Mouse (Mus musculus): Measurements from ENCODE around the gene 1700007K13Rik. TPM values are rescaled to one million over a fixed set of nuclear protein-coding genes. Genes with fewer than 3 reads are reported as not detected.

1700007K13Rik gene
- total and polyA plus RNA-seq, 3 experiments = 0.74 to 0.98 TPM; not detected in 1

DNA sequence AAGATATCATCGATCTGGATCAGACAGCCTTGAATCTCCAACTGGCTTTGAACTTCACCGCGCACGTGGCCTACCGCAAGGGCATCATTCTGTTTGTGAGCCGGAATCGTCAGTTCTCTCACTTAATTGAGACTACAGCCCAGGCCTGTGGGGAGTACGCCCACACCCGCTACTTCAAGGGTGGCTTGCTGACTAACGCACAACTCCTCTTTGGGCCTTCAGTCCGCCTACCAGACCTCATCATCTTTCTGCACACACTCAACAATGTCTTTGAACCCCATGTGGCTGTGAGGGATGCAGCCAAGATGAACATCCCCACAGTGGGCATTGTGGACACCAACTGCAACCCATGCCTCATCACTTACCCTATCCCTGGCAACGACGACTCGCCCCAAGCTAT lies 3.3 kb upstream of the 1700007K13Rik start:
- DNase-seq (ENCODE audit: extremely low read depth) = no peak
- dilution Hi-C loops (cut with MboI; ENCODE audit: extremely low pct_ligation_motif_present, extremely low pct_unique_long_range_greater_than_20kb, low sequenced_read_pairs) (no loop called here), in situ Hi-C loops (cut with MboI; ENCODE audit: low pct_ligation_motif_present, low pct_unique_long_range_greater_than_20kb, low sequenced_read_pairs) (no loop called here)
- H3K27ac ChIP-seq (ENCODE audit: insufficient read depth, low read depth) = no peak overlapping the region
- peaks cover 18 to 42% of the 10 kb centered on the region in 2 experiments for H3K36me3 ChIP-seq (replicated peaks in 1 of 2; ENCODE audit: control insufficient read depth in 1 of 2, insufficient read depth in 1 of 2, low read length in 1 of 2)
- no peak overlapping the region for H3K4me2 ChIP-seq (ENCODE audit: insufficient read depth, low read depth, poor library complexity, severe bottlenecking)
- peaks cover 26% of the 10 kb centered on the region for H3K27me3 ChIP-seq (replicated peaks)
- no peak overlapping the region for H3K4me3 ChIP-seq (replicated peaks in 1 of 3; ENCODE audit: low read depth in 2 of 3, low read length in 2 of 3, poor library complexity in 1 of 3)
- peaks cover 14% of the 10 kb centered on the region for H3K79me2 ChIP-seq (replicated peaks; ENCODE audit: control insufficient read depth, extremely low read depth, insufficient read depth, poor library complexity, severe bottlenecking)
- TF ChIP-seq NELFE (IDR thresholded peaks at IDR 0.05; ENCODE audit: low read depth, low read length) = no peak
- no peak for TF ChIP-seq POLR2A (IDR thresholded peaks at IDR 0.05; ENCODE audit: low read depth, low read length)
- no peak for TF ChIP-seq HCFC1 (IDR thresholded peaks at IDR 0.05; ENCODE audit: low read depth, low read length)
- TF ChIP-seq RCOR1 (conservative IDR thresholded peaks at IDR 0.05; ENCODE audit: low read depth, low read length) = no peak
- no peak for TF ChIP-seq JUND (conservative IDR thresholded peaks at IDR 0.05; ENCODE audit: low read depth, low read length)
- no peak for TF ChIP-seq NRF1 (IDR thresholded peaks at IDR 0.05; ENCODE audit: low read depth, low read length)
- TF ChIP-seq BHLHE40 (IDR thresholded peaks at IDR 0.05; ENCODE audit: low read depth, low read length) = no peak
- TF ChIP-seq CHD2 (IDR thresholded peaks at IDR 0.05; ENCODE audit: low read length) = no peak
- no peak for TF ChIP-seq MYC (IDR thresholded peaks at IDR 0.05; ENCODE audit: low read depth, low read length)
- no peak for TF ChIP-seq ELF1 (IDR thresholded peaks at IDR 0.05; ENCODE audit: low read depth, low read length)
- TF ChIP-seq MEF2A (IDR thresholded peaks at IDR 0.05; ENCODE audit: borderline replicate concordance, low read depth, low read length) = no peak
- TF ChIP-seq SIN3A (IDR thresholded peaks at IDR 0.05; ENCODE audit: low read length) = no peak
- no peak for TF ChIP-seq EP300 (IDR thresholded peaks at IDR 0.05; ENCODE audit: low read length)
- H3K4me1 ChIP-seq (ENCODE audit: control insufficient read depth in 1 of 2, insufficient read depth in 2 of 2) = peaks cover 11 to 21% of the 10 kb centered on the region in 2 experiments
- H3K9ac ChIP-seq (ENCODE audit: insufficient read depth, low read depth) = no peak overlapping the region
- H3K9me3 ChIP-seq (replicated peaks; ENCODE audit: low read length) = peaks cover 2% of the 10 kb centered on the region

DNA sequence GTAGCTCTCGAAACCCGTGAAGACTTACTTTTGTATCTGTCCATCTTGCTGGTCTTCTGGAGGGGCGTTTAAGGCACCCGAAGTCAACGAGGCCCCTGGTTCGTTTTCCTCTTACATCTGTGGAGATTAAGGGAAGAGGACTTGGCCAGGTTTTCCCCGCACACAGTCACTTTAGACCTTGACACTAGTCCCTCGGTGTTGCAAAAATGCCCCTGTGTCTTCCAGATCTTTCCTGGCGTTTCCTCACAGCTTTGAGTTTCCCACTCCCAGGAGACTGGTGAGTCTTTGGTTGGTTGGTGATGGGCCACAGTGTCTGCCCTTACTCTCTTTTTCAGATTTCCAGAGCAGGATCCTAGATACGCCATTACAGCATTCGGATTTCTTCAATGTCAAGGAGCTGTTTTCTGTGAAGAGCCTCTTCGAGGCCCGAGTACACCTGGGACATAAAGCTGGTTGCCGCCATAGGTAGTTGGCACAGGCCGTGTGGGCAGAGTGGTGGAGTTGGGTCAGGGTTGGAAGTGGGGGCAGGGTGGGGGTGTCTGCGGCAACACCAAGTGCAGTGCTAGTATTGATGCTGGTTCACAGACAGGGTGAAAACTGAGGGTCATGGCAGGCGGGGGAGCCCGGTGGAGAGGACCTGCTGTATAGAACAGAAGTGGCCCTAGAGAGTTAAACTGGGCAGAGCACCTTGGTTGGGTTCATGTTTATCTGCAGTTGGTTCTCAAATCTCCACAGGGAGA lies 2.5 kb upstream of the 1700007K13Rik start:
- peak overlapping the region; percentile 93 for H3K9ac ChIP-seq (ENCODE audit: insufficient read depth, low read depth)
- peak overlapping the region; percentile 72 for H3K4me2 ChIP-seq (ENCODE audit: insufficient read depth, low read depth, poor library complexity, severe bottlenecking)
- peaks cover 31% of the 10 kb centered on the region for H3K27me3 ChIP-seq (replicated peaks)
- H3K9me3 ChIP-seq (replicated peaks; ENCODE audit: low read length) = peaks cover 2% of the 10 kb centered on the region
- no peak for TF ChIP-seq ZNF384 (IDR thresholded peaks at IDR 0.05; ENCODE audit: low read depth, low read length)
- no peak for TF ChIP-seq JUND (conservative IDR thresholded peaks at IDR 0.05; ENCODE audit: low read depth, low read length)
- TF ChIP-seq MYC (IDR thresholded peaks at IDR 0.05; ENCODE audit: low read depth, low read length) = no peak
- no peak for TF ChIP-seq RAD21 (IDR thresholded peaks at IDR 0.05; ENCODE audit: low read depth, low read length)
- no peak for TF ChIP-seq KAT2A (IDR thresholded peaks at IDR 0.05; ENCODE audit: insufficient replicate concordance, low read length)
- no peak for TF ChIP-seq NRF1 (IDR thresholded peaks at IDR 0.05; ENCODE audit: low read depth, low read length)
- no peak for TF ChIP-seq EP300 (IDR thresholded peaks at IDR 0.05; ENCODE audit: low read length)
- TF ChIP-seq IRF4 (IDR thresholded peaks at IDR 0.05; ENCODE audit: low read depth, low read length) = no peak
- no peak for TF ChIP-seq POLR2AphosphoS2 (IDR thresholded peaks at IDR 0.05; ENCODE audit: low read depth, low read length)
- TF ChIP-seq POLR2A (IDR thresholded peaks at IDR 0.05; ENCODE audit: low read depth, low read length) = no peak
- TF ChIP-seq ETS1 (conservative IDR thresholded peaks at IDR 0.05; ENCODE audit: low read depth, low read length) = no peak
- TF ChIP-seq MXI1 (IDR thresholded peaks at IDR 0.05; ENCODE audit: low read depth, low read length) = no peak
- TF ChIP-seq CHD1 (IDR thresholded peaks at IDR 0.05; ENCODE audit: low read depth, low read length) = no peak
- no peak for TF ChIP-seq HCFC1 (IDR thresholded peaks at IDR 0.05; ENCODE audit: low read depth, low read length)
- peaks cover 14% of the 10 kb centered on the region for H3K79me2 ChIP-seq (replicated peaks; ENCODE audit: control insufficient read depth, extremely low read depth, insufficient read depth, poor library complexity, severe bottlenecking)
- in situ Hi-C loops (cut with MboI; ENCODE audit: low pct_ligation_motif_present, low pct_unique_long_range_greater_than_20kb, low sequenced_read_pairs) = no loop called here
- dilution Hi-C loops (cut with MboI; ENCODE audit: extremely low pct_ligation_motif_present, extremely low pct_unique_long_range_greater_than_20kb, low sequenced_read_pairs) = no loop called here
- no peak for DNase-seq (ENCODE audit: extremely low read depth)
- no peak overlapping the region for H3K27ac ChIP-seq (ENCODE audit: insufficient read depth, low read depth)
- H3K4me3 ChIP-seq (replicated peaks in 1 of 3; ENCODE audit: low read depth in 2 of 3, low read length in 2 of 3, poor library complexity in 1 of 3) = peak overlapping the region; percentile 61 to 85 (median 84)
- peaks cover 18 to 42% of the 10 kb centered on the region in 2 experiments for H3K36me3 ChIP-seq (replicated peaks in 1 of 2; ENCODE audit: control insufficient read depth in 1 of 2, insufficient read depth in 1 of 2, low read length in 1 of 2)
- peaks cover 11 to 21% of the 10 kb centered on the region in 2 experiments for H3K4me1 ChIP-seq (ENCODE audit: control insufficient read depth in 1 of 2, insufficient read depth in 2 of 2)

Measured in CH12.LX (cell line).